Mouse (Mus musculus) myocyte (in vitro differentiated cells): Measurements from ENCODE around the gene Rpl3.

ENCODE experiments used
- CEBPB ChIP-seq: IDR thresholded peaks from 2 replicates; pipeline ENCODE4 v1.6.1; 2011; ENCODE audit warnings: mild to moderate bottlenecking, moderate library complexity; ENCODE audit not compliant: poor library complexity, insufficient read depth, severe bottlenecking
- E2F4 ChIP-seq: IDR thresholded peaks from one replicate; pipeline ENCODE4 v1.6.1; 2011; ENCODE audit warnings: mild to moderate bottlenecking, control low read depth, moderate library complexity; ENCODE audit not compliant: insufficient read depth
- MAX ChIP-seq: IDR thresholded peaks from one replicate; pipeline ENCODE4 v1.6.1; 2011; ENCODE audit warnings: low read depth, mild to moderate bottlenecking, control low read depth
- MYOD1 ChIP-seq, 3 experiments: IDR thresholded peaks; one replicate each; pipeline ENCODE4 v1.6.1; 2011; ENCODE audit warnings: control low read depth in 2 of 3, low read depth in 2 of 3, mild to moderate bottlenecking in 2 of 3, moderate library complexity in 1 of 3; ENCODE audit not compliant: insufficient read length in 2 of 3, control insufficient read depth in 1 of 3
- MYOG ChIP-seq, 3 experiments: IDR thresholded peaks; one replicate each; pipeline ENCODE4 v1.6.1; 2011; ENCODE audit warnings: control low read depth in 2 of 3, low read depth in 2 of 3, mild to moderate bottlenecking in 2 of 3; ENCODE audit not compliant: insufficient read length in 2 of 3, control insufficient read depth in 1 of 3, insufficient read depth in 1 of 3
- POLR2A ChIP-seq: IDR thresholded peaks from one replicate; pipeline ENCODE4 v1.6.1; 2011; ENCODE audit warnings: low read depth, mild to moderate bottlenecking, control low read depth, moderate library complexity; ENCODE audit not compliant: insufficient read length
- POLR2AphosphoS2 ChIP-seq: IDR thresholded peaks from one replicate; pipeline ENCODE4 v1.6.1; 2011; ENCODE audit warnings: low read depth, control low read depth; ENCODE audit not compliant: insufficient read length
- REST ChIP-seq: IDR thresholded peaks from one replicate; pipeline ENCODE4 v1.6.1; 2011; ENCODE audit warnings: mild to moderate bottlenecking, control low read depth, moderate library complexity; ENCODE audit not compliant: insufficient read depth, insufficient read length
- SRF ChIP-seq: IDR thresholded peaks from one replicate; pipeline ENCODE4 v1.6.1; 2011; ENCODE audit warnings: low read depth; ENCODE audit not compliant: control insufficient read depth, insufficient read length
- TCF12 ChIP-seq: IDR thresholded peaks from one replicate; pipeline ENCODE4 v1.6.1; 2011; ENCODE audit warnings: mild to moderate bottlenecking, control low read depth; ENCODE audit not compliant: poor library complexity, insufficient read depth, severe bottlenecking
- TCF3 ChIP-seq: IDR thresholded peaks from one replicate; pipeline ENCODE4 v1.6.1; 2011; ENCODE audit warnings: low read depth, control low read depth; ENCODE audit not compliant: insufficient read length
- USF1 ChIP-seq: IDR thresholded peaks from one replicate; pipeline ENCODE4 v1.6.1; 2011; ENCODE audit warnings: low read depth, mild to moderate bottlenecking, control low read depth, moderate library complexity

- TF ChIP-seq MAX (no peak), POLR2A (no peak), MYOD1 (IDR thresholded peaks at IDR 0.05; ENCODE audit: control insufficient read depth in 1 of 3, insufficient read length in 2 of 3, low read depth in 2 of 3) (no peak), POLR2AphosphoS2 (no peak), SRF (no peak), TCF12 (no peak), USF1 (no peak), MYOG (IDR thresholded peaks at IDR 0.05; ENCODE audit: control insufficient read depth in 1 of 3, insufficient read depth in 1 of 3, insufficient read length in 2 of 3, low read depth in 2 of 3) (no peak), CEBPB (no peak), REST (no peak), E2F4 (no peak), TCF3 (no peak)
These were observed 48.6 kb upstream of the Rpl3 start for GRCm38 (mm10) chr15:80140302-80140701.
